Mouse (Mus musculus) urinary bladder, postnatal 25 days (tissue): ENCODE measurements around the gene Mrpl40.
"Not testable (repeated sequence)": the region's sequence is repeated elsewhere in the genome, so short reads cannot be mapped to it uniquely, and the experiment has no call there.

ENCODE experiments used
- DNase-seq: peaks from one replicate; pipeline ENCODE4 v3.0.0; 2022; ENCODE audit warnings: low spot score

Mrpl40 gene

GRCm38 (mm10) chr16:18876442-18877308 is at the start of gene Mrpl40, which contains the start of gene Hira:
Gene Mrpl40 (minus strand): TSS chr16:18876862.
Gene Hira (plus strand): TSS chr16:18877037.
- peak; percentile 94 for DNase-seq

- DNase-seq: no peak
These were observed 45.1 kb upstream of the Mrpl40 start for GRCm38 (mm10) chr16:18921771-18922170.

- DNase-seq: no peak
These were observed 39.4 kb upstream of the Mrpl40 start for GRCm38 (mm10) chr16:18916064-18916463.

- no peak for DNase-seq
These were observed 29.0 kb upstream of the Mrpl40 start for GRCm38 (mm10) chr16:18905648-18906047.

- DNase-seq: no peak
These were observed 19.8 kb upstream of the Mrpl40 start for GRCm38 (mm10) chr16:18896429-18896828.

- no peak for DNase-seq
These were observed 18.6 kb upstream of the Mrpl40 start for GRCm38 (mm10) chr16:18895249-18895648.

- no peak for DNase-seq
These were observed 17.2 kb upstream of the Mrpl40 start for GRCm38 (mm10) chr16:18893840-18894372.

- DNase-seq: no peak
These were observed 7.4 kb upstream of the Mrpl40 start for GRCm38 (mm10) chr16:18884044-18884443.

- no peak for DNase-seq
These were observed 1.5 kb upstream of the Mrpl40 start for GRCm38 (mm10) chr16:18878091-18878720.

GRCm38 (mm10) chr16:18877386-18878090 is 876 bp upstream of the Mrpl40 start:
- DNase-seq: peak; percentile 35

GRCm38 (mm10) chr16:18876091-18876441 is 596 bp downstream of the Mrpl40 start:
- no peak for DNase-seq

GRCm38 (mm10) chr16:18870495-18870894 is 6.2 kb downstream of the Mrpl40 start:
- not testable (repeated sequence) for DNase-seq

- no peak for DNase-seq
These were observed 16.5 kb downstream of the Mrpl40 start for GRCm38 (mm10) chr16:18860186-18860585.

- no peak for DNase-seq
These were observed 18.1 kb downstream of the Mrpl40 start for GRCm38 (mm10) chr16:18858551-18858950.

- DNase-seq: not testable (repeated sequence)
These were observed 27.0 kb downstream of the Mrpl40 start for GRCm38 (mm10) chr16:18849521-18850190.

GRCm38 (mm10) chr16:18846301-18846820 is 30.3 kb downstream of the Mrpl40 start:
- no peak for DNase-seq

GRCm38 (mm10) chr16:18838346-18838745 is 38.3 kb downstream of the Mrpl40 start:
- no peak for DNase-seq

- DNase-seq: peak; percentile 91
These were observed 40.0 kb downstream of the Mrpl40 start, which contains the start of the genes 2510002D24Rik and Gm28539 for GRCm38 (mm10) chr16:18836468-18837208. Gene 2510002D24Rik (plus strand): TSS chr16:18836578. Gene Gm28539 (plus strand): TSS chr16:18836584.

- no peak for DNase-seq
These were observed 40.6 kb downstream of the Mrpl40 start for GRCm38 (mm10) chr16:18836073-18836467.

- no peak for DNase-seq
These were observed 43.2 kb downstream of the Mrpl40 start for GRCm38 (mm10) chr16:18833486-18833885.

- DNase-seq: no peak
These were observed 47.6 kb downstream of the Mrpl40 start for GRCm38 (mm10) chr16:18829102-18829501.
